Mouse (Mus musculus): ENCODE data around the gene Apba2. TPM values are rescaled to one million over a fixed set of nuclear protein-coding genes. Genes with fewer than 3 reads are reported as not detected.

The Apba2 gene
- polyA plus RNA-seq, 1 experiment: not detected

DNA sequence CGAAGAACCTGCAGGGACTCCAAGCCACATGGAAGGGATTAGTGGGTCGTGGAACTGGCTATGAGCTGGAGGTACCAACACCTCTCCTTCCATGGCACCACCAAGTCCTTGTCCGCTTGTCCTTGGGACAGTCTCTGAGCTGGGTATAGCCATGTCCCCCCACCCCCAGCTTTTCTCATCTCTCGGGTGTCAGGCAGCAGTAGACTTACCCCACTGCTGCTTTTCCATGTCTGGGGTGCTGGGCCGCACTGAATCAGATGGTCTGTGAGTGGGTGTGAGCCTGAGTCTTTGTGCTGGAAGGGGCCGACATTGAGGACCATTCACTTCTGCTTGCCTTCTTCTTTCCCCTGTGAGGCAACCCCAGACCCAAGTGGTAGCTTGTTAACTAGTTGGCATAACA lies 2.1 kb downstream of the Apba2 start:
- Histone ChIP-seq H3K27ac (ENCODE audit: insufficient read depth, low read depth, low read length) (no peak overlapping the region; the same call in 1 of the 2 replicates), H3K4me3 (ENCODE audit: insufficient read depth, low read depth, low read length) (no peak overlapping the region), H3K4me1 (ENCODE audit: control insufficient read depth, insufficient read depth, low read length) (peaks cover 25% of the 10 kb centered on the region)
- WGBS: 65% methylated on average over 6 of the region's 6 CpGs
- TF ChIP-seq POLR2A (IDR thresholded peaks at IDR 0.05; ENCODE audit: insufficient read depth, low read depth, low read length) (no peak), CTCF (IDR thresholded peaks at IDR 0.05; ENCODE audit: insufficient read depth, low read depth, low read length) (no peak)

DNA sequence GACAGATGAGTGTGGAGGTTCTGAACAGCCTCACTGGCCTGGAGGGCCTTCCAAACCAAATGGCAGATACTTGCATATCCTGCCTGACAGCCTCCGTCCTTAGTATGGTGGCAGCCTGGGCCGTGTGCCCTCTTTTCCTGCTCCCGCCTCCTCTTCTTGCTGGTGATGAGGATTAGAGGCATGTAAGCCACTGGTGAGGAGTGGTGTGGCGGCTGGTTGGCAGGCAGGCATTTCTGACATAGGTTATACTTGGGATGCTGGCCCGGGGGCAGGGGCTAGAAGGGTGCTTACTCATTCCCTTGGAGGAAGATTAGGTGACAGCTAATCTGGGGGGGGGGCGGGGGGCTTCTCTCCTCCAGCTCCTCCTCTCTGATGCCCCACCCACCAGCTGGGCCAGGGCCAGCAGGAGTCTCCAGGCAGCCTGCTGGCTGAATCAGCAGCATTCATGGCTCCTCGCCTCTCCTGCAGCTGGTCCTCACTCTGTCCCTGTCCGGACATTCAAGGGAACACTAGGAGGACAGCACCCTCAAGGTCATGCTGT lies 3.3 kb downstream of the Apba2 start:
- Histone ChIP-seq H3K27ac (ENCODE audit: insufficient read depth, low read depth, low read length) (no peak overlapping the region), H3K4me1 (ENCODE audit: control insufficient read depth, insufficient read depth, low read length) (peaks cover 25% of the 10 kb centered on the region), H3K4me3 (ENCODE audit: insufficient read depth, low read depth, low read length) (no peak overlapping the region)
- TF ChIP-seq POLR2A (IDR thresholded peaks at IDR 0.05; ENCODE audit: insufficient read depth, low read depth, low read length) (no peak), CTCF (IDR thresholded peaks at IDR 0.05; ENCODE audit: insufficient read depth, low read depth, low read length) (no peak)
- WGBS: 35% methylated on average over 8 of the region's 8 CpGs

- TF ChIP-seq POLR2A (IDR thresholded peaks at IDR 0.05; ENCODE audit: insufficient read depth, low read depth, low read length): no peak
- TF ChIP-seq CTCF (IDR thresholded peaks at IDR 0.05; ENCODE audit: insufficient read depth, low read depth, low read length): no peak
- 75% methylated on average over 3 of the region's 3 CpGs for WGBS
- peaks cover 25% of the 10 kb centered on the region for H3K4me1 ChIP-seq (ENCODE audit: control insufficient read depth, insufficient read depth, low read length)
- H3K27ac ChIP-seq (ENCODE audit: insufficient read depth, low read depth, low read length): no peak overlapping the region
- H3K4me3 ChIP-seq (ENCODE audit: insufficient read depth, low read depth, low read length): no peak overlapping the region
Observed at GRCm38 (mm10) chr7:64505571-64505970, 4.1 kb downstream of the Apba2 start.

- 87% methylated on average over 7 of the region's 7 CpGs for WGBS
- Histone ChIP-seq H3K4me3 (ENCODE audit: insufficient read depth, low read depth, low read length) (no peak overlapping the region), H3K27ac (ENCODE audit: insufficient read depth, low read depth, low read length) (no peak overlapping the region), H3K4me1 (ENCODE audit: control insufficient read depth, insufficient read depth, low read length) (peaks cover 13% of the 10 kb centered on the region; the same call in 1 of the 2 replicates)
- no peak for TF ChIP-seq CTCF (IDR thresholded peaks at IDR 0.05; ENCODE audit: insufficient read depth, low read depth, low read length)
- TF ChIP-seq POLR2A (IDR thresholded peaks at IDR 0.05; ENCODE audit: insufficient read depth, low read depth, low read length): no peak
Observed at GRCm38 (mm10) chr7:64508826-64509225, 7.3 kb downstream of the Apba2 start.

DNA sequence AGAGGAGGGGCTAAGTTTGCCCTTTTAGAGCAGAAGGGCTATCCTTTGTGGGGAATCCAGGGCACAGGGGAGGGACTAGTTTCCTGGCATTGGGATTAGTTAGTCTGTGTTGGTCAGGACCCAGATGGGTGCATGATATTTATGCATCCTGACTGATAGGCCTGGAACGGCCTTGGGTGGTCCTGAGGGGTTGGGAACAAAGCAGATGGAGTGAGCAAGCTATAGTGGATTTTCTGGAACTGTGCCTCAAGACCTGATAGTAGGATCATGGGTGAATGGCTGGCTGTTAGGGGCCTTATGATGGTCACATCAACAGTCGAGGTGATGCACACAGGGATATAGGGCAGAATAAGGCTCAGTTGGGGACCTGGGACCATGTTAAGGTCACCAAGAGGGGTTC lies 8.4 kb downstream of the Apba2 start:
- Histone ChIP-seq H3K4me1 (ENCODE audit: control insufficient read depth, insufficient read depth, low read length) (peaks cover 7% of the 10 kb centered on the region; the same call in 1 of the 2 replicates), H3K4me3 (ENCODE audit: insufficient read depth, low read depth, low read length) (no peak overlapping the region), H3K27ac (ENCODE audit: insufficient read depth, low read depth, low read length) (no peak overlapping the region)
- 75% methylated on average over 2 of the region's 2 CpGs for WGBS
- TF ChIP-seq CTCF (IDR thresholded peaks at IDR 0.05; ENCODE audit: insufficient read depth, low read depth, low read length) (no peak), POLR2A (IDR thresholded peaks at IDR 0.05; ENCODE audit: insufficient read depth, low read depth, low read length) (no peak)

DNA sequence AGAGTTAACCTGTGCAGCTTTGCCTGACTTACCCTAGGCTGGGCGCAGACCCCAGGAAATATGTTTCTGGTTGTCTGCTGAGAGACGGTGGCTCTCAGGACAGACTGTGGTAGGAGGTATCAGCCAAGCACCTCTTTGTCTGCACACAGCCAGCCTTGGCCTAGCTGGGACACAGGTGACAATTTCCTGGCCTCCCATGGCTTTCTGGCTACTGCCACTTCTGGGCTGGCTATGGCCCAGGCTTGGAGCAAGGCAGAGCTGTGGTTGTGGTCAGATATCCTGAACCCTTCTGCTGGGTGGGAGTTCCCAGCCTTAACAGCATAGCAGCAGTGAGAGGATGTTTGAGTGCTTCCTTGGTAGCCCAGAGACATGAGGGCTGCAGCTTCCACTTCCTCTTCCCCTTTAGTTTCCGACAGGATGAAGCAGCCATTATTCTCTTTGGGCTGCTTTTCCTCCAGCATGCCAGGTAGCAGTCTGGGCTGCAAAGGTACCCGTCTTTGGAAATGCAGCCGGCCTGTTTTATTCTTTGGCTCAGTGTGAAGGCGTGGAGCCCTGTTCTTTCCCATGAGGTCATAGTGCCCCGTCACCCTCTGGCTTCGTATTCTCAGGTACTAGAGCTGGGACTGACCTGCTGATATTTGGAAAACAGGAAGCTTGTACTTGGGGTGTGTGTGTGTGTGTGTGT lies 9.2 kb downstream of the Apba2 start:
- TF ChIP-seq CTCF (IDR thresholded peaks at IDR 0.05; ENCODE audit: insufficient read depth, low read depth, low read length): no peak
- no peak for TF ChIP-seq POLR2A (IDR thresholded peaks at IDR 0.05; ENCODE audit: insufficient read depth, low read depth, low read length)
- H3K27ac ChIP-seq (ENCODE audit: insufficient read depth, low read depth, low read length): no peak overlapping the region
- H3K4me1 ChIP-seq (ENCODE audit: control insufficient read depth, insufficient read depth, low read length): peaks cover 5% of the 10 kb centered on the region; the same call in 1 of the 2 replicates
- H3K4me3 ChIP-seq (ENCODE audit: insufficient read depth, low read depth, low read length): no peak overlapping the region
- WGBS: 89% methylated on average over 8 of the region's 8 CpGs

DNA sequence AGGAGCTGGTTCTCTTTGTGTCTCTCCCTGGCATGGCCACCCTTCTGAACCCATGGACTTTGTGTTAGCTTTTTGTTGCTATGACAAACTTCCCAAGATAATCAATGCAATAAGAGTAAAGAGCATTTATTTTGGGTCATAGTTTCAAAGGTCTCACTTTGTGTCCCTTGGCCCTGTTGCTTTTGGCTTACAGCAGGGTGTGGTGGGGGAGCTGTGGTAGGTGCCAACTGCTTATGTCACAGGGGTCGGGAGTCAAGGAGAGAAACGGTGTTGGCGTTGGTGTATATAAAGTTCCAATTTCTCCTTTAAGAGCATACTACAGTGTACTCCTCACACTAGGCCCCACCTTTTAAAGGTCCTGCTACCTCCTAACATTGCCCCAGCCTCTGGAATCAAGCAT lies 12.1 kb downstream of the Apba2 start:
- Histone ChIP-seq H3K4me3 (ENCODE audit: insufficient read depth, low read depth, low read length) (no peak overlapping the region), H3K4me1 (ENCODE audit: control insufficient read depth, insufficient read depth, low read length) (peaks cover 3% of the 10 kb centered on the region; the same call in 1 of the 2 replicates), H3K27ac (ENCODE audit: insufficient read depth, low read depth, low read length) (no peak overlapping the region)
- WGBS: 93% methylated on average over 3 of the region's 3 CpGs
- TF ChIP-seq POLR2A (IDR thresholded peaks at IDR 0.05; ENCODE audit: insufficient read depth, low read depth, low read length) (no peak), CTCF (IDR thresholded peaks at IDR 0.05; ENCODE audit: insufficient read depth, low read depth, low read length) (no peak)

GRCm38 (mm10) chr7:64515280-64515679 lies 13.8 kb downstream of the Apba2 start:
- 93% methylated on average over 3 of the region's 3 CpGs for WGBS

DNA sequence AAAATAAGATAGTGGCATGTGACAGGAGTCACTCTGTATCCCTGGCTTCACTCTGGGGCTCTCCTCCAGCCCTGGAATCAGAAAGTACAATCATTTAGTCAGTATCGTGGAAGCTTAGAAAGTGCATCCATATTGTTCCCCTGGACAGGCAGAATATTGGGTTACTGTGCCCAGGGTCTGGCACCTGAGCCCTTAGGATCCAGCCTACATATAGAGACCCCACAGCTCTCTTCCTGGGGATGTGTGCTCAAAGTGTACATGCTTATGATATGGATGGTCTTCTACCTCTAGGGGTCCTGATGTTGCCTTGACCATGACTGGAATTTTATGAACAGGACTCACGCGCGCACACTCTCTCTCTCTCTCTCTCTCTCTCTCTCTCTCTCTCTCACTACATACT lies 14.4 kb downstream of the Apba2 start:
- WGBS: 95% methylated on average over 4 of the region's 4 CpGs
- H3K4me1 ChIP-seq (ENCODE audit: control insufficient read depth, insufficient read depth, low read length): peaks cover 5% of the 10 kb centered on the region; the same call in 1 of the 2 replicates
- TF ChIP-seq POLR2A (IDR thresholded peaks at IDR 0.05; ENCODE audit: insufficient read depth, low read depth, low read length) (no peak), CTCF (IDR thresholded peaks at IDR 0.05; ENCODE audit: insufficient read depth, low read depth, low read length) (no peak)
- H3K27ac ChIP-seq (ENCODE audit: insufficient read depth, low read depth, low read length): no peak overlapping the region
- no peak overlapping the region for H3K4me3 ChIP-seq (ENCODE audit: insufficient read depth, low read depth, low read length)

More at GRCm38 (mm10) chr7:64515280-64515679, 13.8 kb downstream of the Apba2 start:
- Histone ChIP-seq H3K4me3 (ENCODE audit: insufficient read depth, low read depth, low read length) (no peak overlapping the region), H3K27ac (ENCODE audit: insufficient read depth, low read depth, low read length) (no peak overlapping the region), H3K4me1 (ENCODE audit: control insufficient read depth, insufficient read depth, low read length) (peaks cover 3% of the 10 kb centered on the region; the same call in 1 of the 2 replicates)
- TF ChIP-seq POLR2A (IDR thresholded peaks at IDR 0.05; ENCODE audit: insufficient read depth, low read depth, low read length) (no peak), CTCF (IDR thresholded peaks at IDR 0.05; ENCODE audit: insufficient read depth, low read depth, low read length) (no peak)

All from olfactory bulb, adult 2 months (tissue).